Mouse (Mus musculus) MEL (cell line): ENCODE results near the gene Bloc1s6.

Source experiments
- CTCF ChIP-seq, 3 experiments: IDR thresholded peaks in 2 of 3; conservative IDR thresholded peaks in 1 of 3; 2 replicates each; pipeline ENCODE4 v1.5.1; 2011 to 2012; ENCODE audit warnings: low read length in 3 of 3, low read depth in 2 of 3, mild to moderate bottlenecking in 2 of 3, improper control_type of control experiment in 1 of 3, inconsistent platforms in 1 of 3, mixed read lengths in 1 of 3, moderate library complexity in 1 of 3; ENCODE audit not compliant: control insufficient read depth in 1 of 3, insufficient read depth in 1 of 3, poor library complexity in 1 of 3, severe bottlenecking in 1 of 3
- ELF1 ChIP-seq: IDR thresholded peaks from 2 replicates; pipeline ENCODE4 v1.6.1; 2014; ENCODE audit warnings: low read depth, mild to moderate bottlenecking, inconsistent platforms, low read length, improper control_type of control experiment, moderate library complexity
- EP300 ChIP-seq, 2 experiments: IDR thresholded peaks; 2 replicates each; pipeline ENCODE4 v1.6.1; 2011; ENCODE audit warnings: improper control_type of control experiment in 2 of 2, low read length in 2 of 2, low read depth in 1 of 2, mild to moderate bottlenecking in 1 of 2
- HCFC1 ChIP-seq: IDR thresholded peaks from 2 replicates; pipeline ENCODE4 v1.6.1; 2012; ENCODE audit warnings: low read depth, mild to moderate bottlenecking, inconsistent platforms, low read length, improper control_type of control experiment, moderate library complexity
- NELFE ChIP-seq: IDR thresholded peaks from 2 replicates; pipeline ENCODE4 v1.6.1; 2011; ENCODE audit warnings: low read depth, low read length, improper control_type of control experiment
- POLR2A ChIP-seq, 2 experiments: IDR thresholded peaks; 2 replicates each; pipeline ENCODE4 v1.6.1; 2011 to 2012; ENCODE audit warnings: low read length in 2 of 2, mild to moderate bottlenecking in 2 of 2, control low read depth in 1 of 2, improper control_type of control experiment in 1 of 2, low read depth in 1 of 2, moderate library complexity in 1 of 2; ENCODE audit not compliant: control insufficient read depth in 1 of 2, insufficient read depth in 1 of 2, poor library complexity in 1 of 2
- POLR2AphosphoS2 ChIP-seq: IDR thresholded peaks from 2 replicates; pipeline ENCODE4 v1.6.1; 2011; ENCODE audit warnings: low read length, improper control_type of control experiment
- SMC3 ChIP-seq: IDR thresholded peaks from 2 replicates; pipeline ENCODE4 v1.6.1; 2011; ENCODE audit warnings: low read depth, low read length, improper control_type of control experiment
- TAL1 ChIP-seq: IDR thresholded peaks from 2 replicates; pipeline ENCODE4 v1.6.1; 2012; ENCODE audit warnings: mild to moderate bottlenecking, inconsistent platforms, low read length, moderate library complexity, mixed read lengths
- TBP ChIP-seq: IDR thresholded peaks from 2 replicates; pipeline ENCODE4 v1.8.0; 2011; ENCODE audit warnings: low read depth, low read length, improper control_type of control experiment
- USF1 ChIP-seq: IDR thresholded peaks from 2 replicates; pipeline ENCODE4 v1.6.1; 2014; ENCODE audit warnings: low read depth, mild to moderate bottlenecking, inconsistent platforms, low read length, improper control_type of control experiment, moderate library complexity
- ZMIZ1 ChIP-seq: IDR thresholded peaks from 2 replicates; pipeline ENCODE4 v1.6.1; 2012; ENCODE audit warnings: low read depth, mild to moderate bottlenecking, inconsistent platforms, low read length, improper control_type of control experiment, moderate library complexity

- peak; percentile 53 to 64 (median 60) for TF ChIP-seq CTCF (IDR thresholded peaks at IDR 0.05 in 2 of 3, conservative IDR thresholded peaks at IDR 0.05 in 1 of 3; ENCODE audit: control insufficient read depth in 1 of 3, insufficient read depth in 1 of 3, low read depth in 2 of 3, low read length in 3 of 3, poor library complexity in 1 of 3, severe bottlenecking in 1 of 3)
- no peak for TF ChIP-seq USF1
- no peak for TF ChIP-seq TAL1
- TF ChIP-seq HCFC1 = no peak
- TF ChIP-seq ELF1 = no peak
- TF ChIP-seq POLR2AphosphoS2 = no peak
- peak; percentile 38 for TF ChIP-seq SMC3
- no peak for TF ChIP-seq ZMIZ1
- TF ChIP-seq NELFE = no peak
- TF ChIP-seq POLR2A (IDR thresholded peaks at IDR 0.05; ENCODE audit: control insufficient read depth in 1 of 2, insufficient read depth in 1 of 2, low read depth in 1 of 2, low read length in 2 of 2, poor library complexity in 1 of 2) = no peak
- no peak for TF ChIP-seq EP300 (IDR thresholded peaks at IDR 0.05; ENCODE audit: low read depth in 1 of 2, low read length in 2 of 2)
- no peak for TF ChIP-seq TBP
Measured at GRCm38 (mm10) chr2:122725604-122726003, 12.7 kb upstream of the Bloc1s6 start.
